Comparison of ENCODE assay signal across 13 mouse cellular contexts in the genomic region with DNA sequence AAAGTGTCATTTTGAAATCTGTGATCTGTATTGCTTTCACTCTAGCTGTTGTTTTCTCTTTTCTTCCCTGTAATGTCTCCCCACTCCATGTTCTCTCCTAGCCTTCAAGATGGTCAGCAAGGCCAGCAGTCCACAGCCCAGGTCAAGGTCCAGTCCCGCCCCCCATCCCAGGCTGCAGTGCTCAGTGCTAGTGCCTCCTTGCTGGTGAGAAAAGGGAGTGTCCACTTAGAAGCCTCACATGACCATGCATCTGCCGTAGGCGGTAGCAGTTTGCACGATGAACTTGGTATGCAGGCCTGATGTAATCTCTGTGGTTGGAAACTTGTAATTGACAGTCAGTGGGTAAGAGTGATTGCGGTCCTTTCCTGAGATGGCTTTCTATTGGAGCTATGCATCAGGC.
DNase-seq lines count a peak whose midpoint lies in the region; ATAC-seq lines count a peak whose summit lies in the region.
"Had no signal": no experiment of that assay in that cellular context is flagged by ENCODE, and none has a peak within 500 bp of the region (broad histone marks: within the 10 kb centered on the region; RNA-seq: fewer than 3 reads in every experiment).

No protein-coding gene starts in this region.

- peaks cover 2% of the 10 kb centered on the region; the same call in 1 of the 2 replicates for H3K4me1 ChIP-seq in forebrain, embryonic 16.5 days (replicated peaks; ENCODE audit: control insufficient read depth, insufficient read depth, low read length)
- H3K4me1 ChIP-seq: neural tube, embryonic 12.5 days had no signal

- no peaks in the 10 kb centered on the region for H3K27me3 ChIP-seq in forebrain, embryonic 16.5 days (replicated peaks; ENCODE audit: control insufficient read depth, insufficient read depth, low read length)
- H3K27me3 ChIP-seq: megakaryocyte, embryonic 14.5 days; neural tube, embryonic 12.5 days had no signal

- no peak overlapping the region for H3K4me3 ChIP-seq in forebrain, embryonic 16.5 days (replicated peaks; ENCODE audit: low read length)
- H3K4me3 ChIP-seq: megakaryocyte, embryonic 14.5 days; neural tube, embryonic 12.5 days had no signal

- ATAC-seq in inflammation-experienced regulatory T-cells, adult 6 months: peak; percentile 63
- no peak for ATAC-seq in forebrain, embryonic 16.5 days
- no peak for ATAC-seq in erythroblast, adult 5-6 weeks (replicated peaks; ENCODE audit: low FRiP score, poor library complexity, severe bottlenecking)

- no peak overlapping the region for H3K4me2 ChIP-seq in forebrain, embryonic 16.5 days (ENCODE audit: low read length)
- H3K4me2 ChIP-seq: hindbrain, embryonic 14.5 days; neural tube, embryonic 12.5 days had no signal

- no peak overlapping the region for H3K9ac ChIP-seq in forebrain, embryonic 16.5 days (replicated peaks; ENCODE audit: low read depth, low read length)
- H3K9ac ChIP-seq: hindbrain, embryonic 14.5 days; neural tube, embryonic 12.5 days had no signal

- no peaks in the 10 kb centered on the region for H3K9me3 ChIP-seq in forebrain, embryonic 16.5 days (ENCODE audit: control insufficient read depth, low read length)
- H3K9me3 ChIP-seq: megakaryocyte, embryonic 14.5 days; neural tube, embryonic 12.5 days had no signal

- H3K27ac ChIP-seq in forebrain, embryonic 16.5 days (ENCODE audit: low read length): no peak overlapping the region
- H3K27ac ChIP-seq: hindbrain, embryonic 14.5 days; neural tube, embryonic 12.5 days had no signal

- H3K36me3 ChIP-seq in forebrain, embryonic 16.5 days (ENCODE audit: control insufficient read depth, insufficient read depth): peaks cover 5% of the 10 kb centered on the region; the same call in 1 of the 2 replicates
- H3K36me3 ChIP-seq: neural tube, embryonic 12.5 days had no signal

- WGBS in forebrain, embryonic 16.5 days: 90% methylated on average over 5 of the region's 5 CpGs

- peak; percentile 35 to 36 for DNase-seq in lung, adult 18-20 months
- DNase-seq in lung, postnatal 14 days: no peak
- DNase-seq in lung, postnatal 36 days: peak; percentile 71
- no peak for DNase-seq in retina, embryonic 14.5 days (ENCODE audit: low spot score)
- DNase-seq in right cerebral cortex, adult 2 months (ENCODE audit: low spot score in 2 of 2): no peak
- DNase-seq: cerebellum, postnatal 25 days; right cerebral cortex, postnatal 25 days had no signal

Comparison
In these comparisons a context has a peak if more than half of its experiments do, and no peak if none do; other contexts are left out.
1. DNase-seq: peak in lung, adult 18-20 months (2 of 2) and lung, postnatal 36 days (single experiment); none in lung, postnatal 14 days (single experiment), retina, embryonic 14.5 days (single experiment) and right cerebral cortex, adult 2 months (0 of 2).